Mouse (Mus musculus): ENCODE data around the gene Wnt11. TPM values are rescaled to one million over a fixed set of nuclear protein-coding genes. Genes with fewer than 3 reads are reported as not detected.

Wnt11 gene
- total and polyA plus RNA-seq, 3 experiments = not detected

GRCm38 (mm10) chr7:98867794-98868150, 32.9 kb downstream of the Wnt11 start (continued):
- TF ChIP-seq GABPA (IDR thresholded peaks at IDR 0.05; ENCODE audit: low read depth, low read length) = no peak
- no peak for TF ChIP-seq POLR2AphosphoS5 (IDR thresholded peaks at IDR 0.05; ENCODE audit: borderline replicate concordance, low read depth, low read length)

GRCm38 (mm10) chr7:98869070-98869469, 34.2 kb downstream of the Wnt11 start:
- Histone ChIP-seq H3K27me3 (ENCODE audit: control insufficient read depth in 1 of 2, insufficient read depth in 2 of 2, low read length in 2 of 2) (no peaks in the 10 kb centered on the region), H3K79me2 (ENCODE audit: control insufficient read depth, insufficient read depth, low read length, poor library complexity) (no peaks in the 10 kb centered on the region)

DNA sequence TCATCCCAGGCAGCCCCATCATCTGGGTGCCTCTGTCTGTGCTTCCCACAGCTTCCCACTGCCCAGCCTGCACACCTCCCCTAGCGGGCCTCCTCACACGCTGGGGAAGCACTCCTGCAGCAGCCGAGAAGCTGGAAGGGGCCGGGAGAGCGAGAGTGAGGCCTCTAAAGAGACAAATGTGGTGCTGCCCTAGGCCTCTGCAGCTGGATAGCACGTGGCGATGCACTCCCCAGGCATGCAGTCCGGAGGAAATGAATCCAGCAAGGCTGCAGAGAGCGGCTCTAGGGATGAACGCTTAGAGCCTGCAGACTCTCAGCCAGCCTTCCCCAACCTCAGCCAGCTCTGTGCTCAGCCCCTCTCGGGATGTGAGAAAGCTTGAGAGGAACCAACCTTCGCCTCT, 35.9 kb downstream of the Wnt11 start:
- Histone ChIP-seq H3K79me2 (ENCODE audit: control insufficient read depth, insufficient read depth, low read length, poor library complexity) (no peaks in the 10 kb centered on the region), H3K9me3 (replicated peaks; ENCODE audit: insufficient read depth, low read length) (no peaks in the 10 kb centered on the region), H3K27me3 (ENCODE audit: control insufficient read depth in 1 of 2, insufficient read depth in 2 of 2, low read length in 2 of 2) (no peaks in the 10 kb centered on the region; a peak in 1 of 4 replicates), H3K9ac (ENCODE audit: control insufficient read depth, low read depth, low read length, poor library complexity, severe bottlenecking) (no peak overlapping the region), H3K36me3 (ENCODE audit: control insufficient read depth in 1 of 2, insufficient read depth in 2 of 2, low read length in 2 of 2) (peaks cover 0 to 11% of the 10 kb centered on the region in 2 experiments; a peak in 2 of 4 replicates), H3K27ac (ENCODE audit: control insufficient read depth, low read depth, low read length) (no peak overlapping the region), H3K4me1 (ENCODE audit: control insufficient read depth in 1 of 2, insufficient read depth in 2 of 2, low read length in 2 of 2) (peaks cover 0 to 22% of the 10 kb centered on the region in 2 experiments; a peak in 2 of 4 replicates), H3K4me3 (ENCODE audit: control insufficient read depth in 1 of 2, insufficient read depth in 1 of 2, low read depth in 2 of 2, low read length in 2 of 2) (no peak overlapping the region)
- TF ChIP-seq TBP (IDR thresholded peaks at IDR 0.05; ENCODE audit: low read depth, low read length) (no peak), SMC3 (IDR thresholded peaks at IDR 0.05; ENCODE audit: low read depth, low read length) (no peak), TCF12 (IDR thresholded peaks at IDR 0.05; ENCODE audit: low read depth, low read length) (no peak), SIN3A (IDR thresholded peaks at IDR 0.05; ENCODE audit: low read length) (no peak), POLR2A (IDR thresholded peaks at IDR 0.05; ENCODE audit: control insufficient read depth in 1 of 2, insufficient read depth in 1 of 2, low read depth in 1 of 2, low read length in 2 of 2, poor library complexity in 1 of 2) (no peak), ELF1 (IDR thresholded peaks at IDR 0.05; ENCODE audit: low read depth, low read length) (no peak), RAD21 (IDR thresholded peaks at IDR 0.05; ENCODE audit: low read depth, low read length) (no peak), USF1 (IDR thresholded peaks at IDR 0.05; ENCODE audit: low read depth, low read length) (no peak), POLR2AphosphoS5 (IDR thresholded peaks at IDR 0.05; ENCODE audit: borderline replicate concordance, low read depth, low read length) (no peak), MEF2A (IDR thresholded peaks at IDR 0.05; ENCODE audit: extremely low read depth, insufficient replicate concordance, low read depth, low read length, poor library complexity, severe bottlenecking) (no peak), ZC3H11A (IDR thresholded peaks at IDR 0.05; ENCODE audit: low read depth, low read length) (no peak), ZMIZ1 (IDR thresholded peaks at IDR 0.05; ENCODE audit: low read depth, low read length) (no peak), ZNF384 (IDR thresholded peaks at IDR 0.05; ENCODE audit: low read depth, low read length) (no peak), NELFE (IDR thresholded peaks at IDR 0.05; ENCODE audit: low read depth, low read length) (no peak)
- DNase-seq (ENCODE audit: low read depth, low spot score) = no peak

More at GRCm38 (mm10) chr7:98869070-98869469, 34.2 kb downstream of the Wnt11 start:
- TF ChIP-seq BHLHE40 (IDR thresholded peaks at IDR 0.05; ENCODE audit: borderline replicate concordance, low read depth, low read length) (no peak), ETS1 (IDR thresholded peaks at IDR 0.05; ENCODE audit: low read depth, low read length) (no peak), EP300 (IDR thresholded peaks at IDR 0.05; ENCODE audit: low read depth in 1 of 2, low read length in 2 of 2) (no peak), CTCF (IDR thresholded peaks at IDR 0.05 in 2 of 3, conservative IDR thresholded peaks at IDR 0.05 in 1 of 3; ENCODE audit: control insufficient read depth in 1 of 3, insufficient read depth in 1 of 3, low read depth in 2 of 3, low read length in 3 of 3, poor library complexity in 1 of 3, severe bottlenecking in 1 of 3) (peak; percentile 7 to 36 (median 23); a peak in 3 of 6 replicates), ELF1 (IDR thresholded peaks at IDR 0.05; ENCODE audit: low read depth, low read length) (no peak)
- no peak overlapping the region for H3K9ac ChIP-seq (ENCODE audit: control insufficient read depth, low read depth, low read length, poor library complexity, severe bottlenecking)
- H3K27ac ChIP-seq (ENCODE audit: control insufficient read depth, low read depth, low read length) = no peak overlapping the region
- no peak overlapping the region for H3K4me3 ChIP-seq (ENCODE audit: control insufficient read depth in 1 of 2, insufficient read depth in 1 of 2, low read depth in 2 of 2, low read length in 2 of 2)
- peaks cover 0 to 22% of the 10 kb centered on the region in 2 experiments; a peak in 2 of 4 replicates for H3K4me1 ChIP-seq (ENCODE audit: control insufficient read depth in 1 of 2, insufficient read depth in 2 of 2, low read length in 2 of 2)
- H3K9me3 ChIP-seq (replicated peaks; ENCODE audit: insufficient read depth, low read length) = no peaks in the 10 kb centered on the region
- H3K36me3 ChIP-seq (ENCODE audit: control insufficient read depth in 1 of 2, insufficient read depth in 2 of 2, low read length in 2 of 2) = peaks cover 0 to 11% of the 10 kb centered on the region in 2 experiments; a peak in 2 of 4 replicates
- peak; percentile 44 for DNase-seq (ENCODE audit: low read depth, low spot score)
